Mouse (Mus musculus) embryonic fibroblast, embryonic 13.5 days (primary cell): ENCODE data around the gene Krt33a. TPM values are rescaled to one million over a fixed set of nuclear protein-coding genes. Genes with fewer than 3 reads are reported as not detected.

ENCODE experiments used
- H3K27ac ChIP-seq: 2 replicates; pipeline ENCODE4 v1.5.1; 2012; ENCODE audit warnings: low read length, control low read depth, inconsistent platforms; ENCODE audit not compliant: insufficient read depth
- H3K4me1 ChIP-seq: 2 replicates; pipeline ENCODE4 v1.6.1; 2011; ENCODE audit warnings: low read length; ENCODE audit not compliant: control insufficient read depth, insufficient read depth
- H3K4me3 ChIP-seq: 2 replicates; pipeline ENCODE4 v1.5.1; 2011; ENCODE audit warnings: mild to moderate bottlenecking, control low read depth, low read length; ENCODE audit not compliant: insufficient read depth
- CTCF ChIP-seq: IDR thresholded peaks from 2 replicates; pipeline ENCODE4 v1.5.1; 2011; ENCODE audit warnings: mild to moderate bottlenecking, control low read depth, low read length, moderate library complexity, borderline replicate concordance; ENCODE audit not compliant: insufficient read depth
- POLR2A ChIP-seq: IDR thresholded peaks from 2 replicates; pipeline ENCODE4 v1.6.1; 2011; ENCODE audit warnings: low read depth, mild to moderate bottlenecking, control low read depth, low read length, moderate library complexity
- polyA plus RNA-seq: library from polyadenylated mRNA; stranded (reverse); fragments of >200 nt; gene quantifications from 2 replicates; pipeline ENCODE4 v1.2.4, GENCODE M21; 2011; ENCODE audit warnings: low read depth; ENCODE audit not compliant: missing spikeins, insufficient read length

Krt33a gene
- polyA plus RNA-seq, 1 experiment, result not detected

DNA sequence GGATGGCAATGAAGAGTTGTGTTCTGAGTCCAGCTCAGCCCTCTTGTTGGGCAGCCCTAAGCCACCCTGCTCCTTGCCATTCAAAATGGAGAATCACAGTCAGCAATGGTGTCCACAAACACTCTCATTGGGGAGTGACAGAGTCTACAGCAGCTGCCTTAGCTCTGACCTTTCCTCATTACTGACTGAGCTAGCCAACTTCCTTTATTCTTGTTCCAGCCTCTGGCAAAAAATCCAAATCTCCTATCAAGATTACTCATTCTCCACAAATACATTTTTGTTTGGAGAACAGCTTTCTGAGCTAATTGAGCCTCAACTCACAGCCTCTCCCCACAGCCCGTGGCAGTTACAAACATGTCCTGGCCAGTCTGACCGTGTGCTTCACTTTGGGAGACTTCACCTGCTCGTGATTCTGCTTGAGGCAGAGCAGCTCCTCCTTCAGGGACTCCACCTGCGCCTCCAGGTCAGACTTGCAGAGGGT, 2.3 kb downstream of the Krt33a start:
- TF ChIP-seq POLR2A, result no peak
- TF ChIP-seq CTCF, result no peak
- no peak overlapping the region for H3K27ac ChIP-seq

GRCm38 (mm10) chr11:100010682-100011081, 5.3 kb downstream of the Krt33a start:
- Histone ChIP-seq H3K4me1 (no peaks in the 10 kb centered on the region), H3K27ac (no peak overlapping the region), H3K4me3 (no peak overlapping the region)
- TF ChIP-seq POLR2A (no peak), CTCF (no peak)

More for the DNA sequence above, 2.3 kb downstream of the Krt33a start:
- H3K4me1 ChIP-seq, result no peaks in the 10 kb centered on the region
- H3K4me3 ChIP-seq, result no peak overlapping the region

- H3K4me3 ChIP-seq, result no peak overlapping the region
- H3K4me1 ChIP-seq, result no peaks in the 10 kb centered on the region
- no peak overlapping the region for H3K27ac ChIP-seq
These were observed 7.7 kb downstream of the Krt33a start for GRCm38 (mm10) chr11:100008336-100008735.

DNA sequence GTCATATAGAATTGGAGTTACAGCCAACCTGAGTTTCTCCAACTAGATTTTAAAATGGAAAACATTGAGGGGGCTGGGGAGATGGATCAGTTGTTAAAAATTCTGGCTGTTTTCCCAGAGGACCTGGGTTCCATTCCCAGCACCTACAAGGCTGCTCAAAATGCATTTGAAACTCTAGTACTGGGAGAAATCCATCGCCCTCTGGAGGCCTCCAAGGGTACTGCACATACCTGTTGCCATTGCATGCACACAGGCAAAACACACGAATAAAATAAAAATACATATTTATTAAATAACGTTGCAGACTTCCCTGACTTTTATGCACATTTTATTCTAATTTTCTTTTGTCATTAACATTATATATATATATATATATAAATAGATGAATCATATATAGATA, 9.4 kb downstream of the Krt33a start:
- H3K4me3 ChIP-seq, result no peak overlapping the region
- H3K27ac ChIP-seq, result no peak overlapping the region
- no peaks in the 10 kb centered on the region for H3K4me1 ChIP-seq
- TF ChIP-seq CTCF (no peak), POLR2A (no peak)

More at GRCm38 (mm10) chr11:100008336-100008735, 7.7 kb downstream of the Krt33a start:
- TF ChIP-seq CTCF, result no peak
- TF ChIP-seq POLR2A, result no peak

GRCm38 (mm10) chr11:100005905-100006304, 10.1 kb downstream of the Krt33a start:
- no peak for TF ChIP-seq CTCF
- TF ChIP-seq POLR2A, result no peak
- H3K27ac ChIP-seq, result no peak overlapping the region
- H3K4me1 ChIP-seq, result no peaks in the 10 kb centered on the region
- no peak overlapping the region for H3K4me3 ChIP-seq

- Histone ChIP-seq H3K27ac (no peak overlapping the region), H3K4me3 (no peak overlapping the region), H3K4me1 (no peaks in the 10 kb centered on the region)
- TF ChIP-seq POLR2A (no peak), CTCF (peak; percentile 46; the same call in 1 of the 2 replicates)
These were observed 11.2 kb downstream of the Krt33a start for GRCm38 (mm10) chr11:100004846-100005245.

DNA sequence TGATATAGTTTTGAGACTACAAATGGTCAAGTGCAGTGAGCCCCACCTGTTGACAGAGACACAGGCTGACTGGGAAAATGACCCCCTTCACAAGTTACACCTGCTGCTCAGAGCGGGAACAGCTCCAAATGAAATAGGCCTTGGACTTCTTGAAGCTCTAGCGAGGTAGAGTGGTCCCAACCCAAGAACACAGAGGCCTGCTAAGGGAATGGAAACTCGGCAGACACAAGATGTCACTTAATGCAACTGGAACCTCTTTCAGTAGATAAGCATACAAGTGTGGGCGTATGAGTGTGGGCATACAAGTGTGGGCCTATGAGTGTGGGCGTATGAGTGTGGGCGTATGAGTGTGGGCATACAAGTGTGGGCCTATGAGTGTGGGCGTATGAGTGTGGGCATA, 16.9 kb downstream of the Krt33a start:
- no peak overlapping the region for H3K4me3 ChIP-seq
- TF ChIP-seq POLR2A (no peak), CTCF (no peak)

GRCm38 (mm10) chr11:99994384-99994661, 21.7 kb downstream of the Krt33a start:
- TF ChIP-seq CTCF, result no peak
- TF ChIP-seq POLR2A, result no peak
- H3K27ac ChIP-seq, result no peak overlapping the region

More for the DNA sequence above, 16.9 kb downstream of the Krt33a start:
- no peak overlapping the region for H3K27ac ChIP-seq
- no peaks in the 10 kb centered on the region for H3K4me1 ChIP-seq

DNA sequence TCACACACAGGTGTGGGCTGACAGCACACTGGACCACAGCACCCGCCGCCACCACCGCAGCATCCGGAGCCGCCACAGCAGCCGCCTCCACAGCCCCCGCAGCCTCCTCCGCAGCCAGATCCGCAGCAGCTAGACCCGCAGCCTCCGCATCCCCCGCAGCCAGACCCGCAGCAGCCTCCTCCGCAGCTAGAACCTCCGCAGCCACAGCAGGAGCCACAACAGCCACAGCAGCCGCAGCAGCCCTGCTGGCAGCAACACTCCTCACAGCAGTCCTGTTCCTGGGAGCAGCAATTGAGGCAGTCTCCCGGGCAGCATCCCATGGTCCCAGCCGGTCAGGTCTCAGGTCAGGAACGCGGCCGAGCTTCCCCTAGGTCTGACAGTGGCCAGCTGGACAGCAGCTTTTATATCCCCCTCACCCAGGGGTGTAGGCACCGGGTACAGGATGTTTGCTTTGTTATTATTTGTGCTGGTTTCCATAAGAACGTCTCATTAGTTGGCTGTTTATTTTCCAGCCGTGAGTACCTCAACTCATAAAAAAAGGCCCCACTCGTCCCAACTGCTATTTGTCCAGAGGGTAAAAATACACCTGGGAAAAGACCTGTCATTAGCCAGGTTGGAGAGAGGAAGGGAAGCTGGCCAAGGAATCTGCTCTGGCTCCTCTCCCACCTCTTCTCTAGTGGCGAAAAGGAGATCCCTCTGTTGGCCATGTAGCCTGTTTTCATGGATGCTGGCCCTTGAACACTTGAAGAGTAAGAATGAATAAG, 22.2 kb downstream of the Krt33a start, which contains the start of gene Krtap17-1:
Gene Krtap17-1 (minus strand): TSS at position 375 of the 764 bp plus-strand sequence.
- Histone ChIP-seq H3K27ac (no peak within 1 kb of the TSS), H3K4me1 (no peaks in the 10 kb centered on the region), H3K4me3 (no peak within 1 kb of the TSS)
- TF ChIP-seq CTCF (no peak), POLR2A (no peak)

More at GRCm38 (mm10) chr11:99994384-99994661, 21.7 kb downstream of the Krt33a start:
- no peaks in the 10 kb centered on the region for H3K4me1 ChIP-seq
- no peak overlapping the region for H3K4me3 ChIP-seq

- Histone ChIP-seq H3K4me3 (no peak overlapping the region), H3K27ac (no peak overlapping the region), H3K4me1 (no peaks in the 10 kb centered on the region)
- TF ChIP-seq CTCF (no peak), POLR2A (no peak)
These were observed 25.4 kb downstream of the Krt33a start for GRCm38 (mm10) chr11:99990571-99990970.

DNA sequence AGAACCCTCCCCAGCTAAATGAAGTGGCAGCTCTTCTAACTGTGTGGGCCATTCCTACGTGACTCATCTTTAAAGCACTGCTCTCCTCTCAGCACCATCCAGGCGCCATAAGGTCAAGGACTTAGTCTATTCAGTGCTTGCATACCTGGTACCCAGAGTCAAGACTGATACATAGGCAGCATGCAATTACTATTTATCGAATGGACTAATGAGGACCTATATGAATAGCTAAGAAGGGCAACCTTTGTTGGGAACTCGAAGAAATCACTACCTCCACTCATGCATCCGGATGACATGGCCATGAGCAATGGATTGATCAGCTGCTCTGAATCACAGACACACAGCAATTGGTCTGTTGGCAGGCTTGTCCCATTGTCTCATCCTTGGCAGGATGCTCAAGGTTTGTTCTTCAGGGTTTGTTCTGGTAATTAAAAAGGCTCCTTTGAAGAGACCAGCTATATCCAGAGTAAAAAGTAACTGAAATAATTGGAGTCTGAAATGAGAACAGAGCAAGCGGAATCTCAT, 26.1 kb downstream of the Krt33a start:
- no peak for TF ChIP-seq CTCF
- TF ChIP-seq POLR2A, result no peak
- H3K4me3 ChIP-seq, result no peak overlapping the region
- no peak overlapping the region for H3K27ac ChIP-seq
- H3K4me1 ChIP-seq, result no peaks in the 10 kb centered on the region
